Mouse (Mus musculus) midbrain, embryonic 11.5 days (tissue): ENCODE results near the gene Arrdc3. TPM values are rescaled to one million over a fixed set of nuclear protein-coding genes. Genes with fewer than 3 reads are reported as not detected.
A peak's percentile ranks its signal among the peaks of the same experiment; 100 is the strongest.
"Not testable (repeated sequence)": the region's sequence is repeated elsewhere in the genome, so short reads cannot be mapped to it uniquely, and the experiment has no call there.

Experiments
- ATAC-seq: fragments of 200-750 bp; cut with Nextera tagmentation; 2 replicates; pipeline ENCODE4 v1.8.0; 2017; ENCODE audit warnings: moderate TSS enrichment, moderate library complexity; ENCODE audit not compliant: low FRiP score
- DNase-seq: peaks from one replicate; pipeline ENCODE4 v3.0.0; 2015; ENCODE audit warnings: low spot score; ENCODE audit errors: missing footprints
- H3K27ac ChIP-seq: fragments of 300-500 bp; sonication (generic); 2 replicates; pipeline ENCODE4 v1.5.1; 2014; ENCODE audit warnings: low read depth, low read length
- H3K27me3 ChIP-seq: fragments of 300-500 bp; sonication (generic); 2 replicates; pipeline ENCODE4 v1.6.1; 2014; ENCODE audit warnings: mild to moderate bottlenecking, low read length, moderate library complexity, mixed read lengths; ENCODE audit not compliant: control insufficient read depth, insufficient read depth
- H3K36me3 ChIP-seq: fragments of 300-500 bp; sonication (generic); 2 replicates; pipeline ENCODE4 v1.6.1; 2014; ENCODE audit warnings: mild to moderate bottlenecking, low read length, moderate library complexity, mixed read lengths; ENCODE audit not compliant: control insufficient read depth, insufficient read depth
- H3K4me1 ChIP-seq: fragments of 300-500 bp; sonication (generic); 2 replicates; pipeline ENCODE4 v1.6.1; 2014; ENCODE audit warnings: low read length; ENCODE audit not compliant: control insufficient read depth, insufficient read depth
- H3K4me2 ChIP-seq: fragments of 300-500 bp; sonication (generic); 2 replicates; pipeline ENCODE4 v1.6.1; 2014; ENCODE audit warnings: mild to moderate bottlenecking, moderate library complexity
- H3K4me3 ChIP-seq: fragments of 300-500 bp; sonication (generic); 2 replicates; pipeline ENCODE4 v1.5.1; 2014; ENCODE audit warnings: low read depth, low read length
- H3K9ac ChIP-seq: fragments of 300-500 bp; sonication (generic); 2 replicates; pipeline ENCODE4 v1.6.1; 2014; ENCODE audit warnings: low read length
- H3K9me3 ChIP-seq: fragments of 300-500 bp; sonication (generic); 2 replicates; pipeline ENCODE4 v1.6.1; 2016; ENCODE audit warnings: low read length; ENCODE audit not compliant: control insufficient read depth
- WGBS: fragments of 180-500 bp; shearing (Covaris S2); extraction: QIAGEN DNeasy Blood & Tissue Kit; methylation state at CpG from one replicate; pipeline ENCODE4 v1.1.7; 2014; 5-methylcytosine and 5-hydroxymethylcytosine counted together
- polyA plus RNA-seq: library from polyadenylated mRNA; unstranded; fragments of >200 nt; fragmentation: Nextera tagmentation; extraction: Ambion mirVana; gene quantifications from 2 replicates; pipeline ENCODE4 v1.2.1, GENCODE M21; 2014

Gene Arrdc3
- polyA plus RNA-seq, 1 experiment from 2014 or later = 53.7 TPM

DNA sequence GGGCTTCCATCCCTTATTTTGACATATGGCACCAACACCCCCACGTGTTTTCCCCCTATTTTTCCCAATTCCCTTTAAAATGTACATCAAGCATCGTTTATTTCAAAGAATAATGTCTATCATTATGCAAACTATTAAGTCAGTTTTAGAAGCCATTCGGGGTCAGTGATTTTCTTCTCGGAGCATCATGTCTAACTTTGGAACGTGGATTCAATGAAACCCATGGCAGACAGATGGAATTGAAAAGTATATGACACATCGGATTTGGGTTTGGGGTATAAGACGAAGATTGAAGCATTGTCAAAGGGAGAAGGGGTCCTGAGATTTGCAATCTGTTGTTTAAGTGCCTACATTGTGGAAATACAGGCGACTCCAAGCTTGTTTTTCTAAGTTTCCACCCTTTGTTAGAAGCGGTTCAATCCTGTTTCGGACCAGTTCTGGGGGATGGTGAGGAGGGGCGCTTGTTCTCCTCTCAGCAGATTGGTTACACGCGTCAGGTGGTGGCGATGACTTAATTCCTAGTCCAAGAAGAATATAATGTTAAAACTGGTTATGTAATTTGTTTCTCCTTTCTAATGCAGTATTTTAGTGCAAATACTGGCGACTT, 1.3 kb downstream of the Arrdc3 start:
- Histone ChIP-seq H3K4me1 (peaks cover 6% of the 10 kb centered on the region; the same call in 1 of the 2 replicates), H3K27ac (peak overlapping the region; percentile 100), H3K27me3 (no peaks in the 10 kb centered on the region), H3K9me3 (no peaks in the 10 kb centered on the region), H3K9ac (peak overlapping the region; percentile 100), H3K4me3 (peak overlapping the region; percentile 87), H3K36me3 (no peaks in the 10 kb centered on the region), H3K4me2 (peak overlapping the region; percentile 62)
- no peak for ATAC-seq
- under 1% methylated on average over 15 of the region's 15 CpGs for WGBS
- peak; percentile 98 for DNase-seq

DNA sequence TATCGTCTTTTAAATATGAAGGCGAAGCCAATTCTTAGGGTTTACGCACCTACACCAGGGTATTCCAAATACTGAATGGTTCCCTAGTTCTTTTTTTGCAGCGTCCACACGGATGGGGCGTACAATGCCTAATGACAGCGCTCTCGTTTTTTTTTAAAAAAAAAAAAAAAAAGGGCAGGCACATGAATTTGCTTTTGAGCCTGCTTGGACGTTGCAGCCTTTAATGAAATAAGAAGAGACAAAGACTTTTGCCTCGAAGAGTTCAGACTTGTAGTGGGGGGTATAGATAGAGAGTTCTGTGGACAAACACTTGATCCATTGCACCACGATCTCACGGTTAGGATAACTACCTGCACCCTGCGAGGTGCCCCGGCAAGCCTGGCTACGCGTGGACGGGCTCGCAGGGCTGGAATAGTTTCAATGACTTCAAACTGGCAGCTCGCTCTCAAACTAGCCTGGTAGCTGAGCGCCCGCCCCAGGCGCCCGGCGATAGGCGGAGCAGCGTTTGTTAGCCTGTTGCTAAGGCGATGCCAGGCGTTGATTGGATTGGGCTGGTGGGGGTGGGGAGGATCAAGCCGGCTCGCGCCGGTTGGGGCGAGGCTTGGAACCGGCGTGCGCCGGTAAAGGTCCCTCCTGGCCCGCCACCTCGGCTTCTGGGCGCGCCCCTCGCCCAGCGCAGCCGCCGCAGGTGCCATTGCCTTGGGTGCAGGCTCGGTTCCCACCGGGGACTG, 2.1 kb downstream of the Arrdc3 start:
- Histone ChIP-seq H3K9ac (peak overlapping the region; percentile 100), H3K4me3 (peak overlapping the region; percentile 87), H3K4me2 (peak overlapping the region; percentile 62), H3K27ac (peak overlapping the region; percentile 100), H3K36me3 (peaks cover 3% of the 10 kb centered on the region; the same call in 1 of the 2 replicates), H3K9me3 (no peaks in the 10 kb centered on the region), H3K4me1 (peaks cover 6% of the 10 kb centered on the region; the same call in 1 of the 2 replicates), H3K27me3 (no peaks in the 10 kb centered on the region)
- DNase-seq (peak; percentile 100), ATAC-seq (peak; percentile 87)
- WGBS = under 1% methylated on average over 41 of the region's 47 CpGs

DNA sequence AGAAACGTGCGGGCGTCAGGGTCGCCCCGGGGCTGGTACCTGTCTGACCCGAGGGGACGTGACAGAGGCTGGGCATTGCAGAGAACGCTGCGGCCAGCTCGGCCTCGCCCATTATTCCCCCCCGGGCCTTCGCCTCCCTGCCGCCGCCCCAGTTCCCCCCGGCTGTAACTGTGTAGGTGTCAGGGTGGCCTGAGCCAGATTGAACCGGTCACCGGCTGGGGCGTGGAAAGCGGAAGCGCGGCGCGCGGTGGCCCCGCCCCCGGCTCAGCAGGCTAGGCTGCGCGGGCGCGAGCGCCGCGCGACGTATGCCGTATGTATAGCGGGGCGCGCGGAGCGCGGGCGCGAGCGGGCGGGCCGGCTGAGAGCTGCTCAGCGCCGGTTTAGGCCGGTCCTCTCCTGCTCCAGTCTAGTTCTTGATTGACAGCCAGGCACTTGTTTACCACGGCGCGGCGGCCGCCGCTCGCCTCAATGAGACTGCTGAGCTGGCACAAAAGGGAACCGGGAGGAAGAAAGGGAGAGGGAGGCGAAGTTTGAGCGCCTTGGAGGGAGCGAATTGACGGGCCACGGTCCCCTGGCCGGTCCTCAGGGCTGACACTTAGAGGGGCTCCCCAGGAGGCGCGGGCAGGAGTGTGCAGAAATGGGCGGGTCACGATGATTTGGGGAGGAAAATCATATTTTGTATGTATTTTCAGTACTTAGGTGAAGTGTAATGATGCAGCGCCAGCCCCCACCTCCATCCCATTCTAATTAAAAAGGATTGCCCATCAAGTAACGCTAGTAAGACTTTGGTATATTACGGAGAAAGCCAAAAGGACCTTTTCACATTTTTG, 2.9 kb downstream of the Arrdc3 start:
- Histone ChIP-seq H3K4me1 (peaks cover 6% of the 10 kb centered on the region; the same call in 1 of the 2 replicates), H3K36me3 (peaks cover 3% of the 10 kb centered on the region; the same call in 1 of the 2 replicates), H3K4me3 (peak overlapping the region; percentile 87), H3K9ac (peak overlapping the region; percentile 100), H3K27me3 (no peaks in the 10 kb centered on the region), H3K4me2 (peak overlapping the region; percentile 62), H3K9me3 (no peaks in the 10 kb centered on the region), H3K27ac (peak overlapping the region; percentile 100)
- DNase-seq (peak; percentile 100), ATAC-seq (peak; percentile 91)
- WGBS = under 1% methylated on average over 65 of the region's 72 CpGs

DNA sequence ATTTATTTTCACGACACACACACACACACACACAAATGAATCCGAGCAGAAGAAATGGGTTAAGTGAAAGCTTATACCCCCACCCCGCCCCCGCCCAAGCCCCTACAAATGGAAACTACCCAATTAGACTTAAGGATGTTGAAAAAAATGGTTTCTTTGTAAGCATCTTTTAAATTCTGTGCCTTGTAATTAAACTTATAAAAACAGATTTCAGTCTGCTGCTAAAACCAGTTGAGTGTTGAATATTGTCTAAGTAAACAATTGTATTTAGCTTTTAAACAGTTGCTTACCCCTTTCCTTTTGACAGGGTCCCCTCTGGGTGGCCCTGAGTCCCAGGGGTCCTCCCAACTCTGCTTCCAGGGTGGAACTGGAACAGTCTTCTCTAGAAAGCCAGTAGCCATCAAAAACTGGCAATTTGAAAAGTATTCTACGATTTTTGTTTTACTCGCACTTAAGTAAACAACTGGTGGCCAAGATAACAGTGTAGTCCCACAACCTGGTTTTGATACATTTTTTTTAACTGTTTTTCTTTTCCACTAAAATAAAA, 3.6 kb downstream of the Arrdc3 start:
- Histone ChIP-seq H3K9ac (peak overlapping the region; percentile 100), H3K4me2 (peak overlapping the region; percentile 62), H3K36me3 (peaks cover 3% of the 10 kb centered on the region; the same call in 1 of the 2 replicates), H3K27me3 (no peaks in the 10 kb centered on the region), H3K4me1 (peaks cover 6% of the 10 kb centered on the region; the same call in 1 of the 2 replicates), H3K4me3 (peak overlapping the region; percentile 87), H3K9me3 (no peaks in the 10 kb centered on the region), H3K27ac (peak overlapping the region; percentile 100)
- ATAC-seq = no peak
- 23% methylated on average over 6 of the region's 6 CpGs for WGBS
- DNase-seq = no peak

DNA sequence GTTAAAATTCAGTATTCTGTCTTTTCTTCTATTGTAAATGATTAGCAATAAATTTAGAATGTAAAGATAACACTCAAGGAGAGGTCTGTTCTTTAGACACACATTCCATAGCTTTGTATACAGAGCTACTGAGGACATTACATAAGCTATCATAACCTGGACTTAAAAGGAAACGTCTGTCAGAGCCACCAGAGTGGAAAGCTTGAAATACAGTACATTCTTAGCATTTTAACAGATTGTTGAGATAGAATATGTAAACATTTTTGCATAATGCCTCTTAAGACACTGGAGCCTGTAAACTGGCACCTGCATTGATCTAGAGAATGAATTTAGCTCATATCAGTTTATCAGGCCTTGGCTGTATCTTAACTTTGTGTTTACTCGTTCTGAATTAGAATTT, 4.7 kb downstream of the Arrdc3 start:
- Histone ChIP-seq H3K27me3 (no peaks in the 10 kb centered on the region), H3K9me3 (no peaks in the 10 kb centered on the region), H3K9ac (no peak overlapping the region), H3K4me3 (no peak overlapping the region), H3K4me1 (peaks cover 3% of the 10 kb centered on the region; the same call in 1 of the 2 replicates), H3K36me3 (peaks cover 4% of the 10 kb centered on the region), H3K27ac (no peak overlapping the region), H3K4me2 (no peak overlapping the region)
- ATAC-seq = no peak
- 84% methylated on average over 2 of the region's 2 CpGs for WGBS
- DNase-seq = no peak

DNA sequence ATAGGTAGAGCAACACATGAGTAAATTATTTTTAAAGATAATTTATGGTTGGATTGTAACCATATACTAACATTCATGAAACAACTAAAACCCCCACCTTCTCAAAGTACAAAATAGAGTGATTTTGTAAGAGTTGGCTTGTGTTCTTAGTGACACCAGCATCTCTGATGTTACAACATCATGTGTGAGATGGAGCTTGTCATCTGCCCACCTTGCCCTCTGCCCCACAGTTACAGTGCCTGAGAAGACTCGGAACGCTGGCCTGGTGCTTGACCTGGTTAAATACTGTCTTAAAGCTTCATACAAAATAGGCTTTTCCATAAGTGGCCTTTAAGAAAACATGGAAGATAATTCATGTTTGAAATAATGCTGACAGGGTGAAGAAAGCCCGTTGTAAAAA, 11.7 kb downstream of the Arrdc3 start:
- H3K36me3 ChIP-seq = peaks cover 14% of the 10 kb centered on the region
- H3K27ac ChIP-seq, H3K4me3 ChIP-seq, H3K4me2 ChIP-seq, H3K4me1 ChIP-seq, H3K9ac ChIP-seq, ATAC-seq, DNase-seq, H3K27me3 ChIP-seq, H3K9me3 ChIP-seq: not testable (repeated sequence)
- 97% methylated on average over 3 of the region's 3 CpGs for WGBS

DNA sequence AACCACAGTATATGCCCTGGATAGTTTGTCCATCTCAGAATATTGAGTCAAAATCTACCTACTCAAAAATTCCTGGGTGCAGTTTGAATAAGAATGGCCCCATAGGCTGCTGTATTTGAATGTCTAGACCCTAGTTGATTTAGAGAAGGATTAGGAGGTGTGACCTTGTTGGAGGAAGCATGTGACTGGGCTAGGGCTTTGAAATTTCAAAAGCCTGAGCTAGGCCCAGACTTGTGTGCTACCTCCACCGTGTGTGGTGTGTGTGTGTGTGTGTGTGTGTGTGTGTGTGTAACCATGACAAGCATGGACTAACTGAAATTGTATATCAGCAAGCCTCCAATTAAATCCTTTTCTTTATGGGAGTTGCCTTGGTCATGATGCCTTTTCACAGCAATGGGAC, 14.2 kb downstream of the Arrdc3 start:
- Histone ChIP-seq H3K27me3 (no peaks in the 10 kb centered on the region), H3K4me3 (no peak overlapping the region), H3K9ac (no peak overlapping the region), H3K36me3 (peaks cover 11% of the 10 kb centered on the region), H3K4me2 (no peak overlapping the region), H3K4me1 (no peaks in the 10 kb centered on the region), H3K27ac (no peak overlapping the region), H3K9me3 (no peaks in the 10 kb centered on the region)
- ATAC-seq = peak; percentile 27; the same call in 1 of the 2 replicates
- 65% methylated on average over 1 of the region's 1 CpGs for WGBS
- no peak for DNase-seq

DNA sequence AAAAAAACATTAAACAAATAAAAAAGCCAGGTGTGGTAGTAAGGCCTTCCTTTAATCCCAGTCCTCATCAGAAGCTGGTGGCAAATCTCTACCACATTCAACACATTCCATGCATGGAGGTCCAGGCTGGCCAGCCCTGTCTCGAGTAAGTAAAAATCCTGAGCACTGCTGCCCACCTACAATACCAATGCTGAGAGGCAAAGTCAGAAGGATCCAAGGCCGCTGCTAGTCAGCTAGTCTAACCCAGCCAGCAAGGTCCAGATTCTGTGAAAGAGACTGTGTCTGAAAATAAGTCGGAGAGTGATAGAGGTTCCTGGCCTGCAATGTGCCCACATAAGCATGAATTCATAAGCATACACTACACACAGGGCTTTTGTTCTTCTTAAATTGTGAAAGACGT, 14.9 kb downstream of the Arrdc3 start:
- H3K27me3 ChIP-seq = no peaks in the 10 kb centered on the region
- WGBS = 87% methylated on average over 4 of the region's 4 CpGs
- peaks cover 7% of the 10 kb centered on the region for H3K36me3 ChIP-seq
- DNase-seq (no peak), ATAC-seq (no peak)
- H3K9ac ChIP-seq = no peak overlapping the region
- no peaks in the 10 kb centered on the region for H3K9me3 ChIP-seq
- H3K4me3 ChIP-seq = no peak overlapping the region
- H3K4me1 ChIP-seq = no peaks in the 10 kb centered on the region
- no peak overlapping the region for H3K27ac ChIP-seq
- H3K4me2 ChIP-seq = no peak overlapping the region
